Mouse (Mus musculus) regulatory T cell (primary cell): Measurements from ENCODE around the gene Cfap77.

Experiments used
- in situ Hi-C: fragments of 300-600 bp; cut with MboI, MseI; formaldehyde crosslinking; loops from one replicate; pipeline ENCODE4 v1.15.1; 2025; ENCODE audit warnings: high pct_unique_total_duplicates

Gene Cfap77

DNA sequence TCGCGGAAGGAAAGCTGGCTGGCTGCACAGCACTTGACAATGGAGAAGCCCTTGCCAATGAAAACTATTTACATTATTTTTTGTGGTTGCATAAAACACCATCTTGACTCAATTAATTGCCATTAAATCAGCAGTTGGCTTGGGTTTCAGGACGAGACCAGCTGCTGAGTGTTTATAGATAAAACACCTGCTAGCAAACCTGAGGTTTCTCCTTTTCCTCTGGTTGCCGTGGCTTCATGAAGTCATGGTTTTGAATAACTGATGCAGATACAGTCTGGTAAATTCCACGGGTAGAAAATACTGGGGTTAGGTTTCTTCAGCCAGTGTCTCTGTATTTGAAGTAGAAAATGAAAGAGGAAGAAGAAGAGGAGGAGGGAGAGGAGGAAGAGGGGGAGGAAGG lies 2.9 kb downstream of the Cfap77 start:
- in situ Hi-C loops = no loop called here

DNA sequence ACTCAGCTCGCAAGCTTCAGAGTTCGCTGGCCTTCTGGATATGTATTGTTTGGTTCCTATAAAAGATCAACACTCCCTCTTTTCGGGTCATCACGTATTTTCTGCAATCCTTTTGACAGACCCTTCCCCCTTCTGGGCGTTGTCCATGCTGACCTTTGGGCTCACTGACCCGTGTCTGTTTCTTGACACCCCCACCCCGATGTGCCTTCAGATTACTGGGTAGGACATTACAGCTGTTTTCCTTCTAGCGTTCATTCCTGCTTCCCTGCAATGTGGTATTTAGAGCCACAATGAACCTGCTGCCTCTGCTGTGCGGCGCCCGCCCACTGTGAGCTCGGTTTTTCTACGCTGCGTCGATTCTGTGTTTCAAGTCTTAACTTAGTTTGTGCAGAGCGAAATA lies 8.7 kb downstream of the Cfap77 start:
- in situ Hi-C loops = loop anchor here (5.0 to 10.0 kb wide), 2 partner anchors 294 to 451 kb away; no protein-coding TSS in a partner anchor

DNA sequence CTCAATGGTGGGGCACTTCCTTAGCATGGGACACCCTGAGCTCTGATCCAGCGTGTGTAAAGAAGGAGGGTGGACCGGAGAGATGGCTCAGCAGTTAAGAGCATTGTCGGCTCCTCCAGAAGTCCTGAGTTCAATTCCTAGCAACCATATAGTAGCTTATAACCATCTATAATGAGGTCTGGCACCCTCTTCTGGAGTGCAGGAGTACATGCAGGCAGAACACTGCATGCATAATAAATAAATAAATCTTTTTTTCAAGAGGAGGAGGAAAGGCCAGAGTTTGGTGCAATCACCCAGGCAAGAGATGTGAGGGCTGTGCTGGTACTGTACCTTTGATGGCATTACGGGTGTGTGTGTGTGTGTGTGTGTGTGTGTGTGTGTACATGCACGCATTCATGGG lies 12.7 kb downstream of the Cfap77 start:
- in situ Hi-C loops = loop anchor here (5.0 to 10.0 kb wide), 2 partner anchors 120 to 447 kb away; no protein-coding TSS in a partner anchor

DNA sequence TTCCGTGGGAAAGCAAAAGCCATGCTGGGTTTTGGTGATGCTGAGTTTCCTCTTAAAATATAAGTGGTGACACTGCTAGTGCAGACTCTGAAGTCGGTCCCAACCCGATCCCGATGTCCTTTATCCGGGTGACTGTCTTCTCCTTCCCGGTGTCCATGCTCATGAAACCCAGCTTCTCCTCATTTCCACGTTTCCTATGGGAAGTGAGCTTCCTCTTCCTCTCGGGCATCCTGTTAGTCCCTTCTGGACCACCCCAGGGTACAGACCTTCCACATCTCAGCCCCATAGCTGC lies 13.4 kb downstream of the Cfap77 start:
- in situ Hi-C loops = loop anchor here (5.0 to 10.0 kb wide), 2 partner anchors 119 to 447 kb away; no protein-coding TSS in a partner anchor

DNA sequence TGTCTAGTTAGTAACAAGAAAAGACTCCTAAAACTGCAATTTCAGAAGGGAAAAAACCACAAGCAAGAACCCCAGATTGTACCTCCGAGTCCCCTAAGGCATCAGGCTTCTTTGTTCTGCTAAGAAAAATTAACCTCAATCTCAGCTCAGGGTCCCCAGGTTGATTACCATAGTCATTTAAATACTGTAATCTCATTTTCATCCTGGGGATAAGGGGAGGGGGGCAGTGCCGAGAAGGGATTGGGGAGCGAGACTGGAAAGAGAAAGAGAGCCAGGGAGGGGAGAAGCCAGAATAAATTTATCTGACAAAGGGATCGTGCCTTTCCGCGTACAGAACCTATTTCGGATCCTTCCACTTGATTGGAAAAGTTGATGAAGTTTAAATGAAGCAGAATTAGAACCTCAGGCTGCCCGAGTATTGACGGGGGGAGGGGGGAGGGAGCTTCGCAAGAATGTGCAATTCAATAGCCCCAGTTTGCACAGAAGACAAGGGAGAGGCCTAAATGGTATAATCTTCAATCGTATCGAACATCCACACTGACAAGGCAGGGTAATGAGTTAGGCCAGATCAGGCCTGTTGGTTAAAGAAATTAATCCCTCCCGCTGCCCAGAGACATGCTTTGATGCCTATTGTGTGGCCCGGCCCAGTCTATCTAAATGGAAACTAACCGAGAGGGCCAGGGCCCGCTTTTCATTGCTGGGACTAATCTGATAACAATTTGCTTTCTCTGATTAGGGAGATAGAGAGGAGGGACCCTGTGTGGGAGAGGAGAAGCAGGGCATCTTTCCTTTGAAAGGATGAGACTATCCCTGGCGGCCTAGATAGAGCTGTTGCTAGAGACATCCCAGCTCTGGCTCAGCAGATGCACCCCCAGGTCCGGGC lies 14.0 kb downstream of the Cfap77 start:
- in situ Hi-C loops = loop anchor here (5.0 to 10.0 kb wide), 2 partner anchors 119 to 446 kb away; no protein-coding TSS in a partner anchor

DNA sequence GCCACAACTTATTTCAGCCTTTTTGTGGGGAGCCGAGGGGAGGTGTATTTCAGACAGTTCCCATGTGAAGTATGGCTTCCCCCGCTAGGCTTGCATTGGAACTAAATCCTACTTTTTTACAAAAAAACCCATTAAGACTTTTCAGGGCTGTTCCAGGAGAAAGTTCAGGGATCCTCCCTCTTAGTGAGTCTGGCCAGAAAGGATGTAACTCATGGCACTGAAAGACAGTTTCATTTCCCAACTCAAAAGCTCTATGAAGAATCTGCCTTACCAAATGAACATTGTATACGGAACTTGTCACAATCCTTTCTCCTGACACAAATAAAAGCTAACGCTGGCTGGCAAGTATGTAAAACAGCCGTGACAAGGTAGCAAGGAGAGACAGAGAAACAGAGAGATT lies 15.1 kb downstream of the Cfap77 start:
- in situ Hi-C loops = loop anchor here (5.0 to 10.0 kb wide), 2 partner anchors 117 to 445 kb away; no protein-coding TSS in a partner anchor

DNA sequence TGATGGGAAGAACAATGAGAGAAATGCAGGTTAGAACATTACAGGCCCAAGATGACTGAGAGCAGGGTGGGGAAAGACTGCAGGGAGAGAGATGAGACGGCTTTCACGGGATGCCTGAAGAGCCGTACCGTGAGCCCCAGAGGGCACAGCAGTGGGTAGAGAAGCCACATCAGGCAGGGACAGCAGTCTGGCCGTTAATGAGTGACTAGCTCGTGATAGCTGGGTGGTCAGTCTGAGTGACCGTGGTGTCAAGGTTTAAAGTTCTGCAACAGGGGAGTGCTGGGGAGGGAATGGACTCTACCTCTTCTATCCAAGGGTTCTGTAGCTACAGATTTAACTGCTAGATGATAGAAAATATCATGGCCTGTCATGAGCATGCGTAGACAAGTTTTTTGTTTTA lies 19.2 kb downstream of the Cfap77 start:
- in situ Hi-C loops = no loop called here

DNA sequence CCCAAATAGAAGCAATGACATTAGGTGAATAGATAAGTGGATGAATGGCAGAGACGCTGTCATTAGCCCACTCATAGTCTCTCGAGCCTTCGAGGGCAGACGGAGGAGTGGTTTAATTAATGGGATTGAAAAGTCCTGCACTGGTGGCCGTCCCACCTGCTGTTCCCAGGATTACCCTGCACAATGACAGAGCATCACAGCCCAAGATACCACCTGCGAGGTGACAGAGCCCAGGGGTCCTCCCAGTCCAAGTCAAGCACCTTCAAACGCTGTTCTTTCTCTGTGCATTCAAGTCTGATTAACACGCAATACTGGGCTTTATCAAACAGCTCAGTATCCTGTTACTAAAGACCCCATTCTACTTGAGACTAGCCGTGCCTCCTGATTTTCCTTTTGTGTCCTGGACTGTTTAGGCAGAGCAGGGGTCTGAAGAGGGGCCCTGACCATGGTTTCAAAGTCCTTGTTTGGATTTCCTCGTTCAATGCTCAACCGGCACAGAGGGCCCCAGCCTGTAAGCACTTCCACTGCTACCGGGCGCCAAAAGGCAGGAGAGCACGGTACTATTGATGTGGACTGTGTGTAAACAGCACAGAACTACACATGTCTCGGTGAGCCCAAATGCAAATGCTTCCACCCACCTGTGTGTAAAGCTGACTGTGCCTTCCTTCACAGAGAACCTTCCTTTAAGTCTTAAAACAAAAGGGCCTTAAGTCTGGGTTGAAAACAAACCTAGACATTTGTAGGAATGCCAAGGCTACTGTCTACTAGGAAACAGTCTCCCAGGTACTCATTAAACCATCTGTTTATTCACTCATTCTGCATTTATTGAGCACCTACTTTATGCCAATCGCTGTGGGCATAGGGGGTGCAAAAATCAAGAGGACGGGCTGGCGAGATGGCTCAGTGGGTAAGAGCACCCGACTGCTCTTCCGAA lies 20.1 kb downstream of the Cfap77 start:
- in situ Hi-C loops = no loop called here

DNA sequence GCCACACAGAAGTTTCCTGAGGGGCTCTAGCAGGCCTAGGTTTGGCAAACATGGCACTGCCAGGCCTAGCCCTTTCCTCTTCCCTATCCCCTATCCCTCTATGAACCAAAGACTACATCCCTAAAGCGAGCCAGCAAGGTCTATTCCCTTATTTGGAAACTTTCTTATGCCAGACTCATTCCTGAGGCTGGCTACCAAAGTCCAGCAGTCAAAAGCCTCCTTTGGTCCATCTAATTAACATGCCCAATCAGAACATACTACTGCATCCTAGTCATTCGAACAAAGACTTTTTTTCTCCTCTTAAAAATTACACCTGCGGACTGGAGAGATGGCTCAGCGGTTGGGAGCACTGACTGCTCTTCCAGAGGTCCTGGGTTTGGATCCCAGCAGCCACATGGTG lies 22.9 kb downstream of the Cfap77 start:
- in situ Hi-C loops = no loop called here

DNA sequence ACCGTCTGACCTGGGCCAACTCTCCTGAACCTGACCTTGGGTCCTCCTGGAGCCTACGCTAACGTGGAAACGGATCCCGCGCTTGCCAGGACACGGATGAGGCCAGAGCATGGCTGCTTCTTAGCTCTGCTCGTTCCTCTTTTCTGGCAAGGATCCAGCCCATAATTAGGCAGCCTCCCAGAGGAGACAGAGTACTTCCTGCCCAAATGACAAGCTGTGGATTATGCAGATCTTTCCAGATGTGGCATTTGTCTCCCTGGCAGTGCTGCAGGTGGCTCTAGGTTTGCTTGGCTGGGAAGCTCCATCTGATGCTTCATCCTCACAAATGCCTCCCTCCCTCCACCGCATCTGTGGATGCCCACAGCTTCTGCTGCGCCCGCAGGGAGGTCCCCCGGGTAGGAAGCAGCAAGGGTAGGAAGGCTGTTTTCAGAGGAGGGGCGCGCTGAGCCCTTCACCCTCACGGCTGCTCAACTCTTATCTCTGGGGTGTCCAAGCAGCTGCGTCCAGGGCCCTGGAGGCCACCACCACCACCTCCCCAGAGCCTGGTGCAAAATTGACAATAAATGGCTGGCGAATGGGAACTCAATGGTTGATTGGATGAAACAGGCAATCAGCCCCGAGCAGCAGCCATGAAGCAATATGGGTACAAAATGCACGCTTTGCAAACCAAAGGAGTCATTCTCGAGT lies 24.7 kb downstream of the Cfap77 start:
- in situ Hi-C loops = no loop called here

DNA sequence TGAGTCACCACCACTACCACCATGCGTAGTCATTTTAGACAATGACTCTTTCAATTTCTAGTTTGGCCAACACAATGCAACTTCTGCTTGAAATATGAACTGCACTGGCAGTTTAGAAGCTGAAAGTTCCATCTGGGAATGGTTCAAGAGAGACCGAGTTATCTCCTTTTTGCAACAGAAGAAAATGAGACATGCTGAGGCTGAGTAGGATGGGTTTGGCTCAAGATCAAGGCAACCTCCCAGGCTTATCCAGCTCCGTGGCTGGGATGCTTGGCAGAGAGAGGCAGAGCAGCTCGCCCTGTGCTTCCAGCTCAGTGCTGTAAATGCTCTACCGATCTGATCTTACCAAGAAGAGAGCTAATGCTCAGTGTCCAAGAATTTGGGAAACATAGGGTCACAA lies 29.6 kb downstream of the Cfap77 start:
- in situ Hi-C loops = loop anchor here (10.0 kb wide), 1 partner anchor 1400 kb away; no protein-coding TSS in a partner anchor

DNA sequence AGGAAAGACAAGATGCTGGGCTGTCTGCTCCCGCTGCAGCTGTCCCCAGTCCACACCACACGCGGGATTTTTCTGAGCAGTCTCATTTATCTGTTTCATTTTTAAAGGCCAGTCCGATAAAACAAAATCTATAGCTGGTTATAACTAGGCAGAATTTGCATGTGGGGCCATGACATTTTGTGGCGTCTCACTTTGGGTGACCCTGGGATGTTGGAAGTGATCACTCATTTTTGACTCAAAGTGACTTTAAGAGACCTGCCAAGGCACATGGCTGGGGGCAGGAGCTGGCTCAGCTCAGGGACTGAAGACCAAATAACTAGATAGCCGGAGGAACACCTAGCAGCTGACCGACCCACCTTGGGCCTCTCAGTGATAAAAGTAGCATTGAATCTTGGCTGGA lies 31.9 kb downstream of the Cfap77 start:
- in situ Hi-C loops = loop anchor here (10.0 kb wide), 1 partner anchor 1398 kb away; no protein-coding TSS in a partner anchor

DNA sequence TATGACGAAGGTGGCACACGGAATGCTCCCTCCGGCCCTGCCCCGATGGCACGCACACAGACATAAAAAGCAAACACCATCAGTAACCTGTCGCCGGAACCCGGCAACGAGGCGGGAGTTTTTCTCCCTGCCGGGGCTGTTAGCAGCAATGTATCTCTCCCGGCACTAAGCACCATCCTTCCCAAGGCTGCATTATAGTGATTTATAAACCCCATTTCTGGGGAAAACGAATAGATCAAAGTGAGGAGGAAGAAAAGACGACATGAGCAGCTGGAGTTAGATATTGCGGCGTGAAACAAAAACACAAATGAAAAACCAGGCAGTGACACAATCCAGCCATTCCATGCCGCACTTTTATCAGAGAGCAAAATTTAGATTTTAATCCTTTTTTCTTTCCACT lies 33.8 kb downstream of the Cfap77 start:
- in situ Hi-C loops = loop anchor here (10.0 kb wide), 1 partner anchor 1396 kb away; no protein-coding TSS in a partner anchor

DNA sequence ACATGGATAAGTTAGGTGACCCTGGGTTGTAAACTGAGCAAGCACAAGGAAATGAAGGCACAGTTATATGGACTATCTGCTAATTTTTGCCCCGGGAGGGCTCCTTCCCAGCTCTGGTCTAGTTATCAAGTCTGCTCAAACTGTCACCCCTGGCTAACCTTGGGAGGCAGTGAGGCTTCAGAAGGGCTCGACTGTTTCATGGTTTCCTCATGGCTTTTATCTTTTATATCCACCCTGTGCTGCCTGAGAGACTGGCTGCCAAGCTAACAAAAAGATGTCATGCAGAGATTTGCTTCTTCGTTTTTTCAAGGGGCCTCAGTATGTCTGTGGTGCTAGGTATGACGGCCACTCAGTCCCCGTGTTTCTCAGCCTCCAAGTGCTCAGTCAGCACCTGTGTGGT lies 36.2 kb downstream of the Cfap77 start:
- in situ Hi-C loops = no loop called here

DNA sequence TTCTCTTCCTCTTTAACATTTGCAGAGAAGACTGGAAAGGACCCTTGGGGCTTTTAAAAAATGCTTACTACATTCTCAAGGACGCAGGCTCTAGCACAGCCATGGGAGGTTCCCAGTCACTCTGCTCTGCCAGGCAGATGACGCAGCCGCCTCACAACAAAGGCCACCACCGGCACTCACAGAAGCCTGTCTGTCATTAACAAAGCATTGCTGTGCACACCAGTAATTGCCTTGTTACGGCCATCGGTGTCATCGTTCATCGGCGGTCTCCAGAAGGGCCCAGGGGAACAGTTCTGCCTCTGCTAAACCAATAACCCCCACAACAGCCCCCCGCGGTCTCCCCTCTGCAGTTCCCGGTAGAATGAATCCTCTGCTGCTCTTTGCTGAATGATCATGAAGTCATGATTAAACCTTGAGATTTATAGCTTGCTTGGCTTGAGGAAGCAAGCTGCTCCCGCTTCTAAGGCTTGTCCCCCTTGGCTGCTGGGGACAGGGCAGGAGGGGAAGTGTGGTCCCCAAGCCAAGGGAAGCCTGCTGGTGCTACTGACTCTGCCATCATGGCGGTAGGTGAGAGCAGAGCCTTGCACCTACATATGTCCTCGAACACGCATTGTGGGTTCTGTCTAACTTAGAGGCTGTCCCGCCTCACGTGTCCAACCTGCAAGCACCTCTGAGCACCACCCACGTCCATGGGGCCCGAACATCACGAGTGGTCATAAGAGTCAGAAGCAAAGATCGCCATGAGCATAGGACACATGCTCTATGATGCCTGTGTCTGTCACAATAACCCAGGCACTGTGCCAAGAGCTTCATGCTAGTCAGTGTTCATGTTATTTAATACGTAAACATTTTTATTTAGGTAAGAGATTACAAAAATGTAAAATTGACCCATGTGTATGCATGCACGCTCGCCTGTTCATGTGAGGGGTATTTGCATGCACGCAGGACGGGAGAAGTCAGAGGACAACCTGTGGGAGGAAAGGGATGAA lies 38.0 kb downstream of the Cfap77 start:
- in situ Hi-C loops = no loop called here

DNA sequence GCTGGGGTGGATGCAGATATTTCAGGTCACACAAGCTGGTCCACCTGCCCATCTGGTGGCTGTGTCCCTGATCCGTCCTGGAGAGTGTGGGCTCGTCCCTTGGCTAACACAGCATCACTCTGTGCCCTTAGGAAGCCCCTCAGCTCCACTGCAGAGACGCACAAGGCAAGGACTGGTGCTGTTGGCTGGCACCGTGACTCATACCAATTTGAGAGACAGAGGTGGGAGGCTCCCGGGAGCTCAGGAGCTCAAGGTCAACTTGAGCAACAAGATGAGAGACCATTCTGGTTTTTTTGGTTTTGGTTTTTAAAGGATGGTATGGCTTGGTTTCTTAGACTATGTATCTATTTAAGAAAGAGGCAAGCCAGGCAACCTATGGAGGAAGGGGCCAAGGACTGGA lies 42.3 kb downstream of the Cfap77 start:
- in situ Hi-C loops = no loop called here

DNA sequence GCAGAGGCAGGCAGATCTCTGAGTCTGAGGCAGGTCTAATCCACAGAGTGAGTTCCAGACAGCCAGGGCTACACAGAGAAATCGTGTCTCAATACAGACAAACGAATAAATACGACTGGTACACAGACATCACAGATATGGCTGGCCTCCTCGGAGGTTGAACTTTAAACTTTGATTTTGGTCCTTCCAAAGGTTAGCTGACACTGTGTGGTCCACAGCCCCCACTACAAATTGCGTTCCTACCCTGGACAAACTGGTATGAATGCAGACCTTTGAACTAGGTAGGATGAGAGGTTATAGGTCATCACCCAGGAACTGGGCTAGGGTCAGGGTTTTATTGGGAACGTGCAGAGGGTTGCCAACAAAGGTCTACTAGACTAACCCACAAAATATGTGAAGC lies 47.2 kb downstream of the Cfap77 start:
- in situ Hi-C loops = no loop called here

DNA sequence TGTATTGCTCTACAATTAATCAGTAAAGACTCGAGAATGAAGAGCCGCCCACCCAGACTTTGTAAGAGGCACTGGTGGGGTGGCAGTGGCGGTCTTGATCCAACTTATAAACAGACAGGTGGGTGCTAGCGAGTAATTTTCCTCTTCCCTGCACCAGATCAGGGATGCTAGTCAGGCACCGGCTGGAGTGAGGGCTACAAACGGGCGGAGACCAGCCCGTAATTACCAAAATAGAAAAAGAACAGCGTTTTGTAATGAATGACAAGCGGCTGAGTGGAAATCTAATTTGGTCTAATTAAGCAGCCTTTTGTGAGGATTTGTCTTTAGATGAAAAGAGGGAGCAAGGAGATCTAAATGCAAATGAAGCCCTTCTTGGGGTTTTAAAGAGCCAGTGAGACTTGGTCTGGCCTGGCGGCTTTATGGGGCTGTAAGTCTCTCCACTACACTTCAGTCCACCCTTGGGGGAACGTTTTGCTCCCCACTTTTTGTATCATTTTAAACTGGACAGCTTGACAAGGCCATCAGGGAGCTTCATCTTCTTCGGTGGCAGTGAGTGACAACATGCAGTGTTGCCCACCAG lies 48.3 kb downstream of the Cfap77 start:
- in situ Hi-C loops = no loop called here

DNA sequence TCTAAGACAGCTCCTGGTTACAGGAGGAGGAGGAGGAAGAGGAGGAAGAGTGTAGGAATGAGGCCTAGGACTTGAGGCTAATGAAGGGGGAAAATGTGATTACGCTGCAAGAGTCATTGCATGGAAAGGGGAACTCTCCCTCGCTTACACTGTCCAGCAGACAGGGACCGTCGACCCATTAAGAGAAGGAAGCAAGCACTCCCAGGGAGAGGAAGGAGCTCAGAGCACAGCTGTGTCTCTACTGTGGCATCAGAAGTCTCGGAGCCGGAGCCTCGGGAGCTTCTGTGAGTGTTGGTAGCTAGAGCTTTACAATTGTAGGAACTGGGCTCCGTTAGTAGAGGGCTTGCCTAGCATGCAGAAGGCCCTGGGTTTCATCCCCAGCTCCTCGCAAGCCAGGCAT lies 50.8 kb downstream of the Cfap77 start:
- in situ Hi-C loops = no loop called here

DNA sequence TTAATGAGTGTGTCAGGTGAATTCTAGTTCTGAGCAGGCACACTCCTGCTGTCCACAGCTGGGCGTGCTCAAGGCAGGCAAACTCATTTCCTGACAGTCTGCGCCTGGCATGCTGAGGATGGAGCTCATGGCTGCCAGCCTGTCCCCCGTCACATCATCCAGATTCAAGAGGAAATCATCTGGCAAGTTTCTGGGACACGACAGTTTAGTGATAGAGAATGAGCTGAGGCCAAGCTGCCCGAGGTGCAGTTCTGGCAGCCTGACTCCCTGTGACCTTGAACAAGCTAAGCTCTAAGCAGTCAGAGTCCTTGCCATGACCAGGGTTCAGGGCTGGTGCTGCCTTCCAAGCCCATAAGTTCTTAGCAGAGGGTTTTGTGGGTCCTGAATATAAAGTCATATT lies 56.6 kb downstream of the Cfap77 start:
- in situ Hi-C loops = no loop called here
